Mouse (Mus musculus) kidney, adult 18-20 months (tissue): ENCODE measurements around the gene Slc39a11.
A peak's percentile ranks its signal among the peaks of the same experiment; 100 is the strongest.

ENCODE experiments used
- DNase-seq: peaks from one replicate; pipeline ENCODE4 v3.0.0; 2021

Gene Slc39a11

GRCm38 (mm10) chr11:113539079-113539478 lies 110.8 kb downstream of the Slc39a11 start:
- DNase-seq: no peak

GRCm38 (mm10) chr11:113538406-113538917 lies 111.4 kb downstream of the Slc39a11 start:
- DNase-seq: no peak

- DNase-seq: no peak
Observed at GRCm38 (mm10) chr11:113537715-113538114, 112.2 kb downstream of the Slc39a11 start.

- no peak for DNase-seq
Observed at GRCm38 (mm10) chr11:113537199-113537586, 112.7 kb downstream of the Slc39a11 start.

- no peak for DNase-seq
Observed at GRCm38 (mm10) chr11:113536308-113537198, 113.3 kb downstream of the Slc39a11 start.

- no peak for DNase-seq
Observed at GRCm38 (mm10) chr11:113534341-113534740, 115.5 kb downstream of the Slc39a11 start.

GRCm38 (mm10) chr11:113533931-113534330 lies 115.9 kb downstream of the Slc39a11 start:
- DNase-seq: no peak

- DNase-seq: peak; percentile 25
Observed at GRCm38 (mm10) chr11:113528391-113528790, 121.5 kb downstream of the Slc39a11 start.

- no peak for DNase-seq
Observed at GRCm38 (mm10) chr11:113525731-113526130, 124.1 kb downstream of the Slc39a11 start.

- DNase-seq: no peak
Observed at GRCm38 (mm10) chr11:113522726-113523125, 127.2 kb downstream of the Slc39a11 start.

- no peak for DNase-seq
Observed at GRCm38 (mm10) chr11:113521469-113522190, 128.2 kb downstream of the Slc39a11 start.

- DNase-seq: no peak
Observed at GRCm38 (mm10) chr11:113520851-113521461, 128.9 kb downstream of the Slc39a11 start.

GRCm38 (mm10) chr11:113520373-113520772 lies 129.5 kb downstream of the Slc39a11 start:
- no peak for DNase-seq

- DNase-seq: no peak
Observed at GRCm38 (mm10) chr11:113519973-113520372, 129.9 kb downstream of the Slc39a11 start.

- no peak for DNase-seq
Observed at GRCm38 (mm10) chr11:113518176-113518575, 131.7 kb downstream of the Slc39a11 start.

- no peak for DNase-seq
Observed at GRCm38 (mm10) chr11:113516156-113516555, 133.7 kb downstream of the Slc39a11 start.

GRCm38 (mm10) chr11:113512976-113513375 lies 136.9 kb downstream of the Slc39a11 start:
- DNase-seq: no peak

- DNase-seq: no peak
Observed at GRCm38 (mm10) chr11:113512150-113512549, 137.7 kb downstream of the Slc39a11 start.

- no peak for DNase-seq
Observed at GRCm38 (mm10) chr11:113510969-113511625, 138.8 kb downstream of the Slc39a11 start.

GRCm38 (mm10) chr11:113510249-113510648 lies 139.6 kb downstream of the Slc39a11 start:
- DNase-seq: no peak

GRCm38 (mm10) chr11:113507716-113508480 lies 142.0 kb downstream of the Slc39a11 start:
- no peak for DNase-seq
